Mouse (Mus musculus) ovary, adult 18-20 months (tissue): ENCODE measurements around the gene Ccdc71.

ENCODE experiments used
- DNase-seq: peaks from one replicate; pipeline ENCODE4 v3.0.0; 2022; ENCODE audit warnings: low spot score, mixed read lengths

The Ccdc71 gene

DNA sequence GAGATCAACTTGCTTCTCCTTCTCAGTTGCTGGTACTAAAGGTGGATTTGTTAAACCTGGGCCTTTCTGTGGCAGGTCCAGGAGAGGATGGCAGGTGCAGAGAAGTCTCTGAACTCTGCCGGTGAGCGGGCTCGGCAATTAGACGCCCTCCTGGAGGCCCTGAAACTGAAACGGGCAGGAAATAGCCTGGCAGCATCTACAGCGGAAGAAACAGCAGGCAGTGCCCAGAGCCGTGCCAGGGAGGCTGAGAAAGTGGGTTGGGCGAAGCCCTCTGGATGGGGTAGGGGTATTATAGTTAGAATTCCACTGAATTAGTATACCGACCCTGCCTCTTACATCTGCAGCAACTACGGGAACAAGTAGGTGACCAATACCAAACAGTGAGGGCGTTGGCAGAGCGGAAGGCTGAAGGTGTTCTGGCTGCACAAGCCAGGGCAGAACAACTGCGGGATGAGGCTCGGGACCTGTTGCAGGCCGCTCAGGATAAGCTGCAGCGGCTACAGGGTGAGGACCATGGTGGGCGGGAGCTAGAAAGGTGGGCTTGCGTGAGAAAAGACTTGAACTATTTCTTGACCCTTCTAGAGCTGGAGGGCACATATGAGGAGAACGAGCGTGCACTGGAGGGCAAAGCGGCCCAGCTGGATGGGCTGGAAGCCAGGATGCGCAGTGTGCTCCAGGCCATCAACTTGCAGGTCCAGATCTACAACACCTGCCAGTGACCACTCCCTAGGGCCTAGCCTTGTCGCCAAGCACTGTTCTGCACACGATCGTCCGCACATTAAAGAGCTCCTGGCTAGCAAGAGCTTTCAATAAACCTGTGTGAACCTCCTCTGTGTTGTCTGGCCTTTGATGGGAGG is 29.6 kb downstream of the Ccdc71 start:
- no peak for DNase-seq

DNA sequence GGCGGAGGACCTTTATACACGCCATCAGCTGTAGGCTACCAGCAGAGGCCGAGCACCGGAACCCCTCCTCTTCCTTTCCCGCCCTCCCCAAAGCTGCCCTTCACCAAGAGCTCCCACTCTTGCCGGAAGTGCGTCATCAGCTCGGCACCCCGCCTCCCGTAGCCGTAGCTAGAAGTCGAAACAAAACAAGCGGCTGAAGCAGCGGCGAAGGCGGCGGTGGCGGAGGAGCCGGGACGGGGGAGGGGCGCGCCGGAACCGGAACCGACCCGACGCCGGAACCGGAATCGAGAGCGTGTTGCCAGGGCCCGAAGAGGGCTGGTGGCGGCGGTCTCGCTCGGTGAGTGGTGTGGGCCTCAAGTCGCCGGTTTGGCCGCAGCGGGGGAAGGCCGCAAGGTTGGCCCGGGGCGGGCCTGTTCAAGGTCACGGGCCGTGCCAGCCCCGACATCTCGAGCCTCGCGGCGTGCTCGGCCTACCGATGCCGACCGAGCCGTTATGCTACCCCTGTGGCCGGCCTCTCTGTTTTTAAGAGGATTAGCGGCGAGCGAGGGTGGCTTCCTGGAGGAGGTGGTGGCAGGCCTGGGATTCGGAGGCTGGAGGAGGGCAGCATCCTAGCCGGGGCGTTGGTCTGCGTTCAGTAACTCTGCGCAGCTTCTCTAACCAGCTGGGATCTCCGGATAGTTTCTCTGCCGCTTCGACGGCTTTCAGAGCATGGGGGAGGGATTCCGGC is 30.4 kb downstream of the Ccdc71 start, which contains the start of gene Usp19:
Usp19 (plus strand) TSS at position 44 of the 727 bp plus-strand sequence.
- DNase-seq: peak; percentile 95

GRCm38 (mm10) chr9:108491286-108491580 is 30.9 kb downstream of the Ccdc71 start:
- no peak for DNase-seq

GRCm38 (mm10) chr9:108492043-108492750 is 31.9 kb downstream of the Ccdc71 start:
- peak; percentile 84 for DNase-seq

DNA sequence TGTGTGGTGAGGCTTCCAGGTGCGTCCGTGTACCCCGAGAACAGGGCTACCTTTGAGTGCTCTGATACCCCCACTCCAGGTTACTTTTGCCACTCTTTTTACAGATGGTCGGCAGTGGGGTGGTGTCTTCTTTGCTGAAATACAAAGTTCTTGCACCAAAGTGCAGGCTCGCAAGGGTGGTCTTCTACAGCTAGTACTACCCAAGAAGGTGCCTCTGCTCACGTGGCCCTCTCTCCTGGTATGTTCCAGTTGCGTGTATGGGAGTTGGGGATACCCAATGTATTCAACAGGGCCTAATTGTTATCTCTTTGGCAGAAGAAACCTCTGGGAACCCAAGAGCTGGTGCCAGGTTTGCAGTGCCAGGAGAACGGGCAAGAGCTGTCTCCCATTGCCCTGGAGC is 32.9 kb downstream of the Ccdc71 start:
- no peak for DNase-seq

GRCm38 (mm10) chr9:108494146-108494825 is 34.0 kb downstream of the Ccdc71 start:
- no peak for DNase-seq

DNA sequence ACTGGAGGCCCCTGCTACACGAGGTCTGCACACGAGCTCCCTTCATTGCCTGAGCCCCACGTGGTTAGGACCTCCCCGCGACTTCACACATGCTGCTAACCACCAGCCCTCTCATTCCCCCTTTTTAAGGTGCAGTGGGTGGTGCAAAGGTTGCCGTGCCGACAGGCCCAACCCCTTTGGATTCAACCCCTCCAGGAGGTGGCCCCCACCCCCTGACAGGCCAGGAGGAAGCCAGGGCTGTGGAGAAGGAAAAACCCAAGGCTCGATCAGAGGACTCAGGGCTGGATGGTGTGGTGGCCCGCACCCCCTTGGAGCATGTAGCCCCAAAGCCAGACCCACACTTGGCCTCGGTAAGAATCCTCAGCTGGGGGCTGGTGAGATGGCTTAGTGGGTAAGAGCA is 34.6 kb downstream of the Ccdc71 start:
- DNase-seq: no peak

DNA sequence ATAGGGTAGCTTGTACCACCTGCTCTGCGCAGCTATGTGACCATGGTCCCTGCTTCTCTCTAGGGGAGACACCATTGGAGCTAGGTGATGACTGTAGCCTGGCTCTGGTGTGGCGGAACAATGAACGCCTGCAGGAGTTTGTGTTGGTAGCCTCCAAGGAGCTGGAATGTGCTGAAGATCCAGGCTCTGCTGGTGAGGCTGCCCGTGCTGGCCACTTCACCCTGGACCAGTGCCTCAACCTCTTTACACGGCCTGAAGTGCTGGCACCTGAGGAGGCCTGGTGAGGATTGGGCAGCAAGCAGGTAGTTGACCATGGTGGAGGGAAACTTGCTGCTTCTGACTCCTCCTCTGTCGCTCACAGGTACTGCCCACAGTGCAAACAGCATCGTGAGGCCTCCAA is 38.9 kb downstream of the Ccdc71 start:
- no peak for DNase-seq

DNA sequence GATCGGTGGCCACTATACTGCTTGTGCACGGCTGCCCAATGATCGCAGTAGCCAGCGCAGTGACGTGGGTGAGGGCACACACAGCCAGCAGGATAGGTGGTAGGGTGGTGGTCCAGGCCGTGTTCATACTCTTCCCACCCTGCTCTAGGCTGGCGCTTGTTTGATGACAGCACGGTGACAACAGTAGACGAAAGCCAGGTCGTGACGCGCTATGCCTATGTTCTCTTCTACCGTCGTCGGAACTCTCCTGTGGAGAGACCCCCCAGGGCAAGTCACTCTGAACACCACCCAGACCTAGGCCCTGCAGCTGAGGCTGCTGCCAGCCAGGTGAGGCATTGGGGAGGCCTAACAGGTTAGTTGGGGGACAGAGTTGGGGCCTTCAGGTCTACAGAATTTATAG is 39.6 kb downstream of the Ccdc71 start:
- no peak for DNase-seq

GRCm38 (mm10) chr9:108506901-108507300 is 46.6 kb downstream of the Ccdc71 start:
- no peak for DNase-seq

DNA sequence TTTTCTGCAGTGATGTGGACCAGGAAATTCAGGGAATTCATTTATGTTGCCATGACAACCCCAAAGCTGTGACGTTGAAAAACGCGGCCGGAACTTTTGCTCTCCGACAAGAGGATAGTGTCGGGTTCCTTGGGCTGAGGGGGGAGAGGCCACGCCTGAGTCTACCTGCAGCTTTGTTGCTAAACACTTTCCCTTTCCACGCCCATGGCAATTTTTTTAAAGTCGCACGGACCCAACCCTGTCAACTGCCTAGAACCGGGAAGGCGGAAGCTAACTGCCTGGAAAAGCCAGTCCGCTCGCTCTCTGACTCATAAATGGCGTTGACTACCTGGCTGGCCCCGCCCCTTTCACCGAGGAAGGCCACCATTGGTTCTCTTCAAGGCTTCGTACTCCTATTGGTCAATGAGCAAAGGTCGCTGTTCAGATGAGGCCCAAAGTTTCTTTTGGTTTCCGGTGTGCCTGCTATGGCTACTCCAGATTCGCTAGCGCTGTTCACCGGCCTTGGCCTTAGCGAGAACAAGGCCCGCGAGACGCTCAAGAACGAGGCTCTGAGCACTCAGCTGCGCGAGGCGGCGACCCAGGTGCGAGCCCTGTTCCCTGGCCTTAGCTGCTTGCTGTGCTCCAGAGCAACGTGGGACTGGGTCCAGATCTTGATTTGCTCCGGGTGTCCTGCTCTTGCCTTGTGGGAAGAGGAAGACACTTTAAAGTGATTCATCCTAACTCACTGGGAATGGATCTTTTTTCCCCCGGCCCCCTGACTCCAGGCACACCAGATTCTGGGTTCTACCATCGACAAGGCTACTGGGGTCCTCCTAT is 47.5 kb downstream of the Ccdc71 start, which contains the start of gene Qars:
Qars (plus strand) TSS at position 88 of the 816 bp plus-strand sequence.
- peak; percentile 93 for DNase-seq

GRCm38 (mm10) chr9:108508776-108509175 is 48.4 kb downstream of the Ccdc71 start:
- no peak for DNase-seq
